8 mouse cellular contexts compared by ENCODE assay signal in genomic region chr5:134063362-134064064, GRCm38 (mm10). TPM values are rescaled to one million over a fixed set of nuclear protein-coding genes. Genes with fewer than 3 reads are reported as not detected.
DNase-seq lines count a peak whose midpoint lies in the region; ATAC-seq and TF ChIP-seq lines count a peak whose summit lies in the region.

No protein-coding gene starts in this region.

- peak; percentile 73 for TF ChIP-seq RAD21 in CH12.LX (IDR thresholded peaks at IDR 0.05; ENCODE audit: low read depth, low read length)

- H3K27me3 ChIP-seq in CH12.LX (replicated peaks), result peaks cover 10% of the 10 kb centered on the region
- peaks cover 5% of the 10 kb centered on the region; the same call in 1 of the 2 replicates for H3K27me3 ChIP-seq in heart, embryonic 11.5 days (ENCODE audit: control insufficient read depth, insufficient read depth, low read length)
- H3K27me3 ChIP-seq in liver, embryonic 14.5 days (ENCODE audit: control insufficient read depth, insufficient read depth, low read length), result no peaks in the 10 kb centered on the region

- no peaks in the 10 kb centered on the region for H3K36me3 ChIP-seq in CH12.LX (replicated peaks in 1 of 2; ENCODE audit: control insufficient read depth in 1 of 2, insufficient read depth in 1 of 2, low read length in 1 of 2)
- no peaks in the 10 kb centered on the region for H3K36me3 ChIP-seq in heart, embryonic 11.5 days (ENCODE audit: control insufficient read depth, insufficient read depth, low read length)
- H3K36me3 ChIP-seq in liver, embryonic 14.5 days (replicated peaks; ENCODE audit: control insufficient read depth, insufficient read depth, low read depth), result no peaks in the 10 kb centered on the region

- dilution Hi-C loops in CH12.LX (cut with MboI; ENCODE audit: extremely low pct_ligation_motif_present, extremely low pct_unique_long_range_greater_than_20kb, low sequenced_read_pairs), result no loop called here

- 0 out of 2 replicates have a peak, but pooled peaks have one; percentile 27 for ATAC-seq in heart, embryonic 11.5 days (replicated peaks; ENCODE audit: insufficient number of reproducible peaks, low FRiP score, low TSS enrichment)
- no peak for ATAC-seq in liver, embryonic 14.5 days (ENCODE audit: insufficient read depth)

- no peak overlapping the region for H3K4me3 ChIP-seq in CH12.LX (replicated peaks in 1 of 3; ENCODE audit: low read depth in 2 of 3, low read length in 2 of 3, poor library complexity in 1 of 3)
- H3K4me3 ChIP-seq in heart, embryonic 11.5 days (ENCODE audit: low read depth, low read length), result no peak overlapping the region
- H3K4me3 ChIP-seq in liver, embryonic 14.5 days (ENCODE audit: insufficient read depth in 1 of 2, low read depth in 2 of 2, low read length in 2 of 2), result no peak overlapping the region

- H3K79me2 ChIP-seq in CH12.LX (replicated peaks; ENCODE audit: control insufficient read depth, extremely low read depth, insufficient read depth, poor library complexity, severe bottlenecking), result no peaks in the 10 kb centered on the region

- no peaks in the 10 kb centered on the region for H3K9me3 ChIP-seq in CH12.LX (replicated peaks; ENCODE audit: low read length)
- no peaks in the 10 kb centered on the region for H3K9me3 ChIP-seq in heart, embryonic 11.5 days (replicated peaks; ENCODE audit: control insufficient read depth, low read length)
- H3K9me3 ChIP-seq in liver, embryonic 14.5 days (ENCODE audit: control insufficient read depth, low read length), result no peaks in the 10 kb centered on the region

- DNase-seq in CH12.LX (ENCODE audit: extremely low read depth), result peak; percentile 71
- peak; percentile 94 for DNase-seq in brain, embryonic 14.5 days (ENCODE audit: low read depth)
- peak; percentile 18 for DNase-seq in fat pad, adult 2 months (ENCODE audit: extremely low read depth, low read depth, low spot score)
- DNase-seq in kidney, postnatal 25 days, result peak; percentile 81 to 90
- DNase-seq in liver, embryonic 14.5 days (ENCODE audit: low read depth in 3 of 3, low spot score in 3 of 3), result peak; percentile 2 to 12 (median 9)
- DNase-seq in ovary, postnatal 14 days (ENCODE audit: low spot score), result peak; percentile 82
- peak; percentile 38 for DNase-seq in thymus, postnatal 25 days

- H3K4me1 ChIP-seq in CH12.LX (ENCODE audit: control insufficient read depth in 1 of 2, insufficient read depth in 2 of 2), result peaks cover 0 to 21% of the 10 kb centered on the region in 2 experiments; a peak in 2 of 4 replicates
- H3K4me1 ChIP-seq in heart, embryonic 11.5 days (ENCODE audit: control insufficient read depth, insufficient read depth, low read length), result 0 out of 2 replicates have a peak, but pooled peaks cover 5% of the 10 kb centered on the region
- H3K4me1 ChIP-seq in liver, embryonic 14.5 days (replicated peaks; ENCODE audit: control insufficient read depth in 2 of 2, insufficient read depth in 2 of 2, low read length in 1 of 2), result no peaks in the 10 kb centered on the region

- no peak overlapping the region for H3K9ac ChIP-seq in CH12.LX (ENCODE audit: insufficient read depth, low read depth)
- no peak overlapping the region for H3K9ac ChIP-seq in heart, embryonic 11.5 days (ENCODE audit: low read depth, low read length)
- no peak overlapping the region for H3K9ac ChIP-seq in liver, embryonic 14.5 days (replicated peaks)

- no peak for TF ChIP-seq EP300 in CH12.LX (IDR thresholded peaks at IDR 0.05; ENCODE audit: low read length)
- no peak for TF ChIP-seq EP300 in liver, embryonic 14.5 days (IDR thresholded peaks at IDR 0.05; ENCODE audit: low read depth)

- no peak for TF ChIP-seq POLR2A in CH12.LX (IDR thresholded peaks at IDR 0.05; ENCODE audit: low read depth, low read length)
- no peak for TF ChIP-seq POLR2A in brain, embryonic 14.5 days (IDR thresholded peaks at IDR 0.05; ENCODE audit: borderline replicate concordance, extremely low read depth, insufficient read depth, insufficient read length, poor library complexity, severe bottlenecking)

- 42% methylated on average over 15 of the region's 15 CpGs for WGBS in heart, embryonic 11.5 days (ENCODE audit: insufficient replicate concordance)
- WGBS in liver, embryonic 14.5 days (ENCODE audit: insufficient replicate concordance), result 43% methylated on average over 15 of the region's 15 CpGs

- H3K27ac ChIP-seq in CH12.LX (ENCODE audit: insufficient read depth, low read depth), result no peak overlapping the region
- H3K27ac ChIP-seq in heart, embryonic 11.5 days (ENCODE audit: low read depth, low read length), result no peak overlapping the region
- H3K27ac ChIP-seq in liver, embryonic 14.5 days, result no peak overlapping the region

- in situ Hi-C loops in CH12.LX (cut with MboI; ENCODE audit: low pct_ligation_motif_present, low pct_unique_long_range_greater_than_20kb, low sequenced_read_pairs), result no loop called here

- no peak overlapping the region for H3K4me2 ChIP-seq in CH12.LX (ENCODE audit: insufficient read depth, low read depth, poor library complexity, severe bottlenecking)
- no peak overlapping the region for H3K4me2 ChIP-seq in heart, embryonic 11.5 days
- no peak overlapping the region for H3K4me2 ChIP-seq in liver, embryonic 14.5 days (ENCODE audit: low read depth)

- peak; percentile 68 to 79 for TF ChIP-seq CTCF in CH12.LX (conservative IDR thresholded peaks at IDR 0.05 in 1 of 2, IDR thresholded peaks at IDR 0.05 in 1 of 2; ENCODE audit: low read depth in 2 of 2, low read length in 2 of 2)
- TF ChIP-seq CTCF in brain, embryonic 14.5 days (IDR thresholded peaks at IDR 0.05; ENCODE audit: borderline replicate concordance, extremely low read depth, insufficient read depth, insufficient read length), result peak; percentile 86; the same call in 1 of the 2 replicates
- peak; percentile 79 for TF ChIP-seq CTCF in liver, embryonic 14.5 days (IDR thresholded peaks at IDR 0.05; ENCODE audit: low read depth)

TF ChIP-seq in CH12.LX, 34 proteins besides CTCF, POLR2A, EP300 and RAD21:
- no peak for TF ChIP-seq ZC3H11A (IDR thresholded peaks at IDR 0.05; ENCODE audit: low read depth, low read length)
- peak; percentile 49 for TF ChIP-seq SMC3 (IDR thresholded peaks at IDR 0.05; ENCODE audit: low read depth, low read length)

RNA-seq across cellular contexts. Expression of gene Castor2, which starts 36.0 kb away (rescaled TPM):
- total RNA-seq in CH12.LX (2012; rRNA removed), result 1.2 and 1.3 TPM in 2 replicates
- total RNA-seq in CH12.LX (2014; rRNA removed), result 0.31 and 0.35 TPM in 2 replicates
- 3.8 and 3.9 TPM in 2 replicates for polyA plus RNA-seq in CH12.LX (2012; ENCODE audit: insufficient read length, low read depth)
- 22.1 and 38.3 TPM in 2 replicates for polyA plus RNA-seq in brain, embryonic 14.5 days (2012; rRNA removed)
- polyA plus RNA-seq in heart, embryonic 11.5 days (2014; fragmentation: Nextera tagmentation; extraction: Ambion mirVana), result 5.7 and 8.0 TPM in 2 replicates
- polyA plus RNA-seq in liver, embryonic 14.5 days (2012; rRNA removed), result 0.18 and 0.21 TPM in 2 replicates
- polyA plus RNA-seq in liver, embryonic 14.5 days (2014; fragmentation: Nextera tagmentation; extraction: Ambion mirVana), result 0.28 and 0.45 TPM in 2 replicates

Comparison
In these comparisons a context has a peak if more than half of its experiments do, and no peak if none do; other contexts are left out.
1. DNase-seq: peak in every context shown above with its lines; median percentile 94 in brain, embryonic 14.5 days; 86 in kidney, postnatal 25 days; 82 in ovary, postnatal 14 days; 71 in CH12.LX; 38 in thymus, postnatal 25 days; 18 in fat pad, adult 2 months; 9 in liver, embryonic 14.5 days.